Mouse (Mus musculus): ENCODE measurements around the gene Med9. TPM values are rescaled to one million over a fixed set of nuclear protein-coding genes. Genes with fewer than 3 reads are reported as not detected.

The Med9 gene
- total and polyA plus RNA-seq, 3 experiments = 35.5 to 43.3 (median 41.6) TPM

DNA sequence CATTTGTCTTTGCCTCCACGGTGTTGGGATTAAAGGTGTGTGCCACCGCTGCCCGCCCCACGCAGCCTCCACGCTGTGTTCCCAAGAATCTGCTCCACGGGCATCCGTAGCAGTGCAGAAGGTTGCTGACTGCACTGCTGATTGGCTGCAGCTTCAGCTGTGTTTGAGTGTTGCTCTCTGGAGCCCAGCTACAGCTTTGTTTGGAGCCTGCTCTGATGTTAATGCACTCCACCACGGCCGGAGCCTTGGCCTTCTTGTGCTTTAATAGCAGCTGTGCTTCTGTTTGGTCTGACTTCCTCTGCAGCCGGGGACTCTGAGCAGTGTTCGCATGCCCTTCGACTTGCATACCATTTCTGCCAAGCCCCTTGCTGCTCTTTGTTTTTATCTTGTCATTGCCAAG lies 14.1 kb upstream of the Med9 start:
- H3K9me3 ChIP-seq (replicated peaks; ENCODE audit: low read length) = no peaks in the 10 kb centered on the region
- TF ChIP-seq HCFC1 (IDR thresholded peaks at IDR 0.05; ENCODE audit: low read depth, low read length) (no peak), TBP (conservative IDR thresholded peaks at IDR 0.05; ENCODE audit: low read depth, low read length) (no peak), ETS1 (conservative IDR thresholded peaks at IDR 0.05; ENCODE audit: low read depth, low read length) (no peak), SIN3A (IDR thresholded peaks at IDR 0.05; ENCODE audit: low read length) (no peak), NRF1 (IDR thresholded peaks at IDR 0.05; ENCODE audit: low read depth, low read length) (no peak), CHD2 (IDR thresholded peaks at IDR 0.05; ENCODE audit: low read length) (no peak), MAFK (IDR thresholded peaks at IDR 0.05; ENCODE audit: insufficient replicate concordance, low read length) (no peak), ZC3H11A (IDR thresholded peaks at IDR 0.05; ENCODE audit: low read depth, low read length) (no peak)
- peaks cover 35% of the 10 kb centered on the region for H3K27me3 ChIP-seq (replicated peaks)
- no peak overlapping the region for H3K27ac ChIP-seq (ENCODE audit: insufficient read depth, low read depth)
- no peak overlapping the region for H3K9ac ChIP-seq (ENCODE audit: insufficient read depth, low read depth)
- DNase-seq (ENCODE audit: extremely low read depth) = no peak
- dilution Hi-C loops (cut with MboI; ENCODE audit: extremely low pct_ligation_motif_present, extremely low pct_unique_long_range_greater_than_20kb, low sequenced_read_pairs) (no loop called here), in situ Hi-C loops (cut with MboI; ENCODE audit: low pct_ligation_motif_present, low pct_unique_long_range_greater_than_20kb, low sequenced_read_pairs) (no loop called here)
- H3K79me2 ChIP-seq (replicated peaks; ENCODE audit: control insufficient read depth, extremely low read depth, insufficient read depth, poor library complexity, severe bottlenecking) = no peaks in the 10 kb centered on the region
- H3K4me2 ChIP-seq (ENCODE audit: insufficient read depth, low read depth, poor library complexity, severe bottlenecking) = no peak overlapping the region
- no peaks in the 10 kb centered on the region for H3K36me3 ChIP-seq (replicated peaks in 1 of 2; ENCODE audit: control insufficient read depth in 1 of 2, insufficient read depth in 1 of 2, low read length in 1 of 2)
- peaks cover 7 to 24% of the 10 kb centered on the region in 2 experiments for H3K4me1 ChIP-seq (ENCODE audit: control insufficient read depth in 1 of 2, insufficient read depth in 2 of 2)
- no peak overlapping the region for H3K4me3 ChIP-seq (replicated peaks in 1 of 3; ENCODE audit: low read depth in 2 of 3, low read length in 2 of 3, poor library complexity in 1 of 3)

DNA sequence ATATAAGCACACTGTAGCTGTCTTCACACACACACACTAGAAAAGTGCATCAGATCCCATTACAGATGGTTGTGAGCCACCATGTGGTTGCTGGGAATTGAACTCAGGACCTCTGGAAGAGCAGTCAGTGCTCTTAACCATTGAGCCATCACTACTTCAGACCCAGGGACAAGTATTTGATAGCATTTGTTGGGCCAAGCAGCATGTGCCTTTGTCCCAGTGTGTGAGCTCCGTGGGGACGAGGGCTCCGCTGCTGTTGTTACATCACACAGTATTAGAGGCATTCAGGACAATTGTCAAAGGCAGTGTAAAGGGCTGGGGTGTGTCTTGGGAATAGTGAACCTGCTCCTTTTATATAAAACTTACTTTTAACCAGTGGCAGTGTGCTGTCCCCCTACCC lies 11.0 kb upstream of the Med9 start:
- dilution Hi-C loops (cut with MboI; ENCODE audit: extremely low pct_ligation_motif_present, extremely low pct_unique_long_range_greater_than_20kb, low sequenced_read_pairs) (no loop called here), in situ Hi-C loops (cut with MboI; ENCODE audit: low pct_ligation_motif_present, low pct_unique_long_range_greater_than_20kb, low sequenced_read_pairs) (no loop called here)
- no peak for TF ChIP-seq RCOR1 (conservative IDR thresholded peaks at IDR 0.05; ENCODE audit: low read depth, low read length)
- no peak for TF ChIP-seq IRF4 (IDR thresholded peaks at IDR 0.05; ENCODE audit: low read depth, low read length)
- TF ChIP-seq RAD21 (IDR thresholded peaks at IDR 0.05; ENCODE audit: low read depth, low read length) = no peak
- no peak for TF ChIP-seq CHD1 (IDR thresholded peaks at IDR 0.05; ENCODE audit: low read depth, low read length)
- no peak for TF ChIP-seq EP300 (IDR thresholded peaks at IDR 0.05; ENCODE audit: low read length)
- TF ChIP-seq POLR2A (IDR thresholded peaks at IDR 0.05; ENCODE audit: low read depth, low read length) = no peak
- no peak for TF ChIP-seq CTCF (conservative IDR thresholded peaks at IDR 0.05 in 1 of 2, IDR thresholded peaks at IDR 0.05 in 1 of 2; ENCODE audit: low read depth in 2 of 2, low read length in 2 of 2)
- TF ChIP-seq MAZ (IDR thresholded peaks at IDR 0.05; ENCODE audit: low read depth, low read length) = no peak

More for the DNA sequence above, 11.0 kb upstream of the Med9 start:
- no peak overlapping the region for H3K9ac ChIP-seq (ENCODE audit: insufficient read depth, low read depth)
- H3K36me3 ChIP-seq (replicated peaks in 1 of 2; ENCODE audit: control insufficient read depth in 1 of 2, insufficient read depth in 1 of 2, low read length in 1 of 2) = no peaks in the 10 kb centered on the region
- peaks cover 5% of the 10 kb centered on the region for H3K9me3 ChIP-seq (replicated peaks; ENCODE audit: low read length)
- H3K4me3 ChIP-seq (replicated peaks in 1 of 3; ENCODE audit: low read depth in 2 of 3, low read length in 2 of 3, poor library complexity in 1 of 3) = no peak overlapping the region
- H3K4me1 ChIP-seq (ENCODE audit: control insufficient read depth in 1 of 2, insufficient read depth in 2 of 2) = peaks cover 4 to 28% of the 10 kb centered on the region in 2 experiments
- no peak for DNase-seq (ENCODE audit: extremely low read depth)
- H3K79me2 ChIP-seq (replicated peaks; ENCODE audit: control insufficient read depth, extremely low read depth, insufficient read depth, poor library complexity, severe bottlenecking) = no peaks in the 10 kb centered on the region
- H3K4me2 ChIP-seq (ENCODE audit: insufficient read depth, low read depth, poor library complexity, severe bottlenecking) = no peak overlapping the region
- H3K27ac ChIP-seq (ENCODE audit: insufficient read depth, low read depth) = no peak overlapping the region
- peaks cover 25% of the 10 kb centered on the region for H3K27me3 ChIP-seq (replicated peaks)

Measured in CH12.LX (cell line).